Mouse (Mus musculus): ENCODE data around the gene Lyrm7. TPM values are rescaled to one million over a fixed set of nuclear protein-coding genes. Genes with fewer than 3 reads are reported as not detected.

Lyrm7 gene
- polyA plus RNA-seq, 1 experiment: 2.9 TPM

DNA sequence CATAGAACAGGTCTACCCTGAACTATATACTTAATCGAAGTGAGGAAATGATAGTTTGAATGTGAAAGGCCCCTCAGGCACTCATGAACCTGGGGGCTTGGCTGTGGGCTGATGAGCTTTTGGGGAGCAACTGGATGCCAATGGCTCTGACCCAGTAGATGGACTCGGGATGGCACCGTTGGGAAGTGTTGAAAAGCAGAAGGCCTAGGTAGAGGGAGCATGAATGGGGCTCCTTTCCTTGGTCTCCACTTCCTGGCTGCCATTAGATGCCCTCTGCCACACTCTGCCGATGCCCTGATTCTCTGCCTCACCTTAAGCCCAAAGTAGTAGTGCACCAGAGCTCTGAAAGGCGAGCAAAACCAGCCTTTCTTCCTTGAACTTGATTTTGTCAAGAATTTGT, 15.3 kb upstream of the Lyrm7 start:
- no peak overlapping the region for H3K4me3 ChIP-seq (ENCODE audit: control insufficient read depth, insufficient read depth, low read length)
- TF ChIP-seq POLR2A (IDR thresholded peaks at IDR 0.05; ENCODE audit: control insufficient read depth, extremely low read depth, insufficient read depth, low read length, poor library complexity): no peak
- 95% methylated on average over 5 of the region's 5 CpGs for WGBS

DNA sequence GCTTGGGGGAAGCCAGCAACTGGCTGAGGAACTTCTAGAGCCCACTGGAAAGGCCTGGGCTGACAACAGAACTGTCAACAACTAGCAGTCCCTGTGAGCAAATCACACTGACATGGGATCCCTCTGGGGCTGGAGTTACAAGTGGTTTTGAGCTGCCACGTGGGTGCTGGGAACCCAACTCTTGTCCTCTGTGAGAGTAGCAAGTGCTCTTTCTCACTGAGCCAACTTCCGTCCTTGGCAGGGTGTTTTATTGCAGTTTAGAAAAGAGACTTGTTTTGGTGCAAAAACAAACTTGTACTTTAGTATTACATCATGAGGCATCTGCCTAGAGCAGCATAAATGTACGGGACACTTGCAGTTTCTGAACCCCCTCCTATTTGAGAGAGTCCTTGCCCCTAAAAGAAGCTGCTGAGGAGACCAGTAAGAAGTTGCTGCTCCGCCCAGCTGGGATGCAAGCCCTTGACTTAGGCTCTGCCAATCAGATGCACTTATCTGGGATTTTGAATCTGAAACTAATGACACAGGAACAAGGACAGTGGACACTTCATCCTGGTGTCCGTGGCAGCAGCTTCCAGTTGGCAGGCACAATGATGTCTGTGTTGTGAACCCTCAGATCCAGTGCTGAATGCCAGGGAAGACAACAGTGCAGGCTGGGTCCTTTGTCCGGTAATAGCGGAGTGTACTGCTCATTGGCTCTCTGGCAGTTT, 11.3 kb upstream of the Lyrm7 start:
- 93% methylated on average over 7 of the region's 7 CpGs for WGBS
- peaks cover 25% of the 10 kb centered on the region for H3K36me3 ChIP-seq (ENCODE audit: control insufficient read depth, insufficient read depth, low read length)
- TF ChIP-seq POLR2A (IDR thresholded peaks at IDR 0.05; ENCODE audit: control insufficient read depth, extremely low read depth, insufficient read depth, low read length, poor library complexity) (no peak), CTCF (IDR thresholded peaks at IDR 0.05; ENCODE audit: borderline replicate concordance, control insufficient read depth, extremely low read depth, insufficient read depth, low read length, poor library complexity) (no peak)
- DNase-seq: no peak
- no peaks in the 10 kb centered on the region for H3K27me3 ChIP-seq (ENCODE audit: control insufficient read depth, insufficient read depth, low read length)
- no peak overlapping the region for H3K4me3 ChIP-seq (ENCODE audit: control insufficient read depth, insufficient read depth, low read length)
- no peak overlapping the region for H3K27ac ChIP-seq (ENCODE audit: control insufficient read depth, insufficient read depth, low read length)
- H3K4me1 ChIP-seq (replicated peaks; ENCODE audit: control insufficient read depth, insufficient read depth, low read length): peaks cover 1% of the 10 kb centered on the region; the same call in 1 of the 2 replicates

More for the DNA sequence above, 15.3 kb upstream of the Lyrm7 start:
- Histone ChIP-seq H3K36me3 (ENCODE audit: control insufficient read depth, insufficient read depth, low read length) (peaks cover 15% of the 10 kb centered on the region), H3K27me3 (ENCODE audit: control insufficient read depth, insufficient read depth, low read length) (no peaks in the 10 kb centered on the region), H3K27ac (ENCODE audit: control insufficient read depth, insufficient read depth, low read length) (no peak overlapping the region), H3K4me1 (replicated peaks; ENCODE audit: control insufficient read depth, insufficient read depth, low read length) (no peaks in the 10 kb centered on the region)
- no peak for DNase-seq

DNA sequence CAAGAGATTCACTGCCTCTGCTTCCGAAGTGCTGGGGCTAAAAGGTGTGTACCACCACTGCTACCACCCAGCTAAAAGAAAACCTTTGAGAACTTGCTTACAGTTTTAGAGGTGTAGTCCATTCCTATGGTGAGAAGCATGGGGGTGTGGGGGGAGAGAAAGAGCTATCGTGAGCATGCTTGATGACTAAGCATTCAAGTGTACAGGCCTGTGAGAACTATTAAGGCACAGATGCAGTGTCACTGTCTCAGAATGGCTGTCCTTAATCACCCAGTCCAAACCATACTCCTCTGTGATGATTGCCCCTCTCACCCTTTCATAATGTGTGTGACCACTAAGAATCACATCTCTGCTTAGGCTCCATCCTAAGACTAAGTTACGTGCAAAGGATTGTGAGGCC, 8.6 kb upstream of the Lyrm7 start:
- Histone ChIP-seq H3K27me3 (ENCODE audit: control insufficient read depth, insufficient read depth, low read length) (no peaks in the 10 kb centered on the region), H3K4me3 (ENCODE audit: control insufficient read depth, insufficient read depth, low read length) (no peak overlapping the region), H3K36me3 (ENCODE audit: control insufficient read depth, insufficient read depth, low read length) (peaks cover 25% of the 10 kb centered on the region), H3K4me1 (replicated peaks; ENCODE audit: control insufficient read depth, insufficient read depth, low read length) (peaks cover 6% of the 10 kb centered on the region), H3K27ac (ENCODE audit: control insufficient read depth, insufficient read depth, low read length) (no peak overlapping the region)
- 88% methylated on average over 3 of the region's 3 CpGs for WGBS
- TF ChIP-seq POLR2A (IDR thresholded peaks at IDR 0.05; ENCODE audit: control insufficient read depth, extremely low read depth, insufficient read depth, low read length, poor library complexity) (no peak), CTCF (IDR thresholded peaks at IDR 0.05; ENCODE audit: borderline replicate concordance, control insufficient read depth, extremely low read depth, insufficient read depth, low read length, poor library complexity) (no peak)
- DNase-seq: no peak

DNA sequence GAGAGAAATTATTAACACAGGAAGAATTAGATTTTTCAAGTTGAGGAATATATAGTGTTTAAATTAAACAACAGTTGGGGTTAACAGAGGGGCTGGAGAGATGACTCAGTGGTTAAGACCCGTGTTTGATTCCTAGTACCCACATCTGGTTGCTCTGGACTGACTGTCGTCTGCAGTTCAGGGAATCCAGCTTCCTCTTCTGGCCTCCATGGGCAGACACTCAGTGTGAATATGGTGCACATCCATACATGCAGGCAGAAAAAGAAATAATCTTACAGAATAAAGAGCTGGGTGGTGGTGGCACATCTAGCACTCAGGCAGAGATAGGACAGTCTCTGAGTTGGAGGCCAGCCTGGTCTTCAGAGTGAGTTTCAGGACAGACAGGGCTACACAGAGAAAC, 7.7 kb upstream of the Lyrm7 start:
- Histone ChIP-seq H3K4me1 (replicated peaks; ENCODE audit: control insufficient read depth, insufficient read depth, low read length) (peaks cover 6% of the 10 kb centered on the region), H3K27me3 (ENCODE audit: control insufficient read depth, insufficient read depth, low read length) (no peaks in the 10 kb centered on the region), H3K4me3 (ENCODE audit: control insufficient read depth, insufficient read depth, low read length) (no peak overlapping the region), H3K36me3 (ENCODE audit: control insufficient read depth, insufficient read depth, low read length) (peaks cover 18% of the 10 kb centered on the region), H3K27ac (ENCODE audit: control insufficient read depth, insufficient read depth, low read length) (no peak overlapping the region)
- no peak for DNase-seq
- 56% methylated on average over 2 of the region's 2 CpGs for WGBS
- TF ChIP-seq CTCF (IDR thresholded peaks at IDR 0.05; ENCODE audit: borderline replicate concordance, control insufficient read depth, extremely low read depth, insufficient read depth, low read length, poor library complexity) (no peak), POLR2A (IDR thresholded peaks at IDR 0.05; ENCODE audit: control insufficient read depth, extremely low read depth, insufficient read depth, low read length, poor library complexity) (no peak)

DNA sequence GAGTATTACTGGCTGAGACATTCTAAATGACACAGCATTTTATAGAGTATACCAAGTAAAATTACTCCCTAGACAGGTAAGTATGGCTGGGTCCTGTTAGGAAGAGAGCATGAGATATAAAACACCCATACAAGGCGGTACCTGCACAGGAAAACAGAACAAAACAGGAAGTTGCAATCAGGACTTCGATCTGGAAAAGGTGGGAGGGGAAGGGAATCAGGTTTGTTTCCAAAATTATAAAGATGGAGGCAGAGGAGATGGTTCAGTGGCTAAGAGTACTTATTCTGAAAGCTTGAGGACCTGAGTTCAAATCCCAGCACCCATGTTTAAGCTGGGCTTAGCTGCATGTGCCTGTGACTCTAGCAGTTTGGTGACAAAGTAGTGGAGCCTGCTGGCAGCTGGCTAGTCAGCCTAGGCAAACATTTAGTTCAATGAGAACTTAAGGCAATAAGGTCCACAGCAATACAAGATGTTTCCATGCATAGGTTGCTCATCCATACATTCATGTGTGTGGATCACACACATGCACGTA, 7.3 kb upstream of the Lyrm7 start:
- DNase-seq: no peak
- Histone ChIP-seq H3K36me3 (ENCODE audit: control insufficient read depth, insufficient read depth, low read length) (peaks cover 16% of the 10 kb centered on the region), H3K27me3 (ENCODE audit: control insufficient read depth, insufficient read depth, low read length) (no peaks in the 10 kb centered on the region), H3K4me3 (ENCODE audit: control insufficient read depth, insufficient read depth, low read length) (no peak overlapping the region), H3K27ac (ENCODE audit: control insufficient read depth, insufficient read depth, low read length) (no peak overlapping the region), H3K4me1 (replicated peaks; ENCODE audit: control insufficient read depth, insufficient read depth, low read length) (peaks cover 6% of the 10 kb centered on the region)
- 70% methylated on average over 3 of the region's 3 CpGs for WGBS
- no peak for TF ChIP-seq CTCF (IDR thresholded peaks at IDR 0.05; ENCODE audit: borderline replicate concordance, control insufficient read depth, extremely low read depth, insufficient read depth, low read length, poor library complexity)
- TF ChIP-seq POLR2A (IDR thresholded peaks at IDR 0.05; ENCODE audit: control insufficient read depth, extremely low read depth, insufficient read depth, low read length, poor library complexity): no peak

DNA sequence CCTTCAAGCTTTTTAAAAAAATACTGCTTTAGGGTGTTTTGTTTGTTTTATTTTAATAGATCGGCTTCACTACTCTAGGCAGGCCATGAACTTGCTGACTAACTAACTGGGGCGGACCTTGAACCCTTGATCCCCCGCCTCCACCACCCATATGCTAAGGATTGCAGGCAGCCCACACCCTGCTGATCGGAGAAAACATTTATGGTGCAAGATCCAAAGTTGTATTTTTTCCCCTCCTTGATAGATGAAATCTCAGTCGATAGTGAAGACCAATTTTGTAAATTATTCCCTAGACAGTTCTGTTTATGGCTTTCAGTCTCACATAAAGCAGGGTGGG, 6.3 kb upstream of the Lyrm7 start:
- 2% methylated on average over 5 of the region's 5 CpGs for WGBS
- no peak for DNase-seq

More for the DNA sequence above, 6.3 kb upstream of the Lyrm7 start:
- Histone ChIP-seq H3K27me3 (ENCODE audit: control insufficient read depth, insufficient read depth, low read length) (no peaks in the 10 kb centered on the region), H3K27ac (ENCODE audit: control insufficient read depth, insufficient read depth, low read length) (no peak overlapping the region), H3K4me1 (replicated peaks; ENCODE audit: control insufficient read depth, insufficient read depth, low read length) (peaks cover 6% of the 10 kb centered on the region), H3K4me3 (ENCODE audit: control insufficient read depth, insufficient read depth, low read length) (peak overlapping the region; percentile 74), H3K36me3 (ENCODE audit: control insufficient read depth, insufficient read depth, low read length) (peaks cover 16% of the 10 kb centered on the region)
- no peak for TF ChIP-seq POLR2A (IDR thresholded peaks at IDR 0.05; ENCODE audit: control insufficient read depth, extremely low read depth, insufficient read depth, low read length, poor library complexity)
- no peak for TF ChIP-seq CTCF (IDR thresholded peaks at IDR 0.05; ENCODE audit: borderline replicate concordance, control insufficient read depth, extremely low read depth, insufficient read depth, low read length, poor library complexity)
